Mouse (Mus musculus) heart, embryonic 15.5 days (tissue): ENCODE measurements around the gene Tab1. TPM values are rescaled to one million over a fixed set of nuclear protein-coding genes. Genes with fewer than 3 reads are reported as not detected.
A peak's percentile ranks its signal among the peaks of the same experiment; 100 is the strongest.
"Not testable (repeated sequence)": the region's sequence is repeated elsewhere in the genome, so short reads cannot be mapped to it uniquely, and the experiment has no call there.

Experiments used
- ATAC-seq: fragments of 200-750 bp; cut with Nextera tagmentation; replicated peaks from 2 replicates; pipeline ENCODE4 v1.8.0; 2017; ENCODE audit warnings: low read depth, moderate TSS enrichment; ENCODE audit not compliant: insufficient number of reproducible peaks, insufficient read depth, low FRiP score
- H3K27ac ChIP-seq: fragments of 300-500 bp; sonication (generic); 2 replicates; pipeline ENCODE4 v1.5.1; 2015; ENCODE audit warnings: mild to moderate bottlenecking, inconsistent platforms
- H3K27me3 ChIP-seq: fragments of 300-500 bp; sonication (generic); 2 replicates; pipeline ENCODE4 v1.6.1; 2015; ENCODE audit warnings: inconsistent platforms
- H3K36me3 ChIP-seq: fragments of 300-500 bp; sonication (generic); 2 replicates; pipeline ENCODE4 v1.6.1; 2015; ENCODE audit warnings: mild to moderate bottlenecking, inconsistent platforms
- H3K4me1 ChIP-seq: fragments of 300-500 bp; sonication (generic); replicated peaks from 2 replicates; pipeline ENCODE4 v1.6.1; 2015; ENCODE audit warnings: inconsistent platforms
- H3K4me2 ChIP-seq: fragments of 300-500 bp; sonication (generic); 2 replicates; pipeline ENCODE4 v1.6.1; 2015; ENCODE audit warnings: inconsistent platforms, mild to moderate bottlenecking, moderate library complexity
- H3K4me3 ChIP-seq: fragments of 300-500 bp; sonication (generic); 2 replicates; pipeline ENCODE4 v1.5.1; 2015; ENCODE audit warnings: mild to moderate bottlenecking, inconsistent platforms
- H3K9ac ChIP-seq: fragments of 300-500 bp; sonication (generic); 2 replicates; pipeline ENCODE4 v1.6.1; 2015; ENCODE audit warnings: mild to moderate bottlenecking, inconsistent platforms
- H3K9me3 ChIP-seq: fragments of 300-500 bp; sonication (generic); replicated peaks from 2 replicates; pipeline ENCODE4 v1.6.1; 2016; ENCODE audit warnings: inconsistent platforms
- WGBS: fragments of 180-500 bp; shearing (Covaris S2); methylation state at CpG from one replicate; pipeline ENCODE4 v1.1.7; 2015; ENCODE audit warnings: mixed read lengths; 5-methylcytosine and 5-hydroxymethylcytosine counted together
- polyA plus RNA-seq: library from polyadenylated mRNA; unstranded; fragments of >200 nt; fragmentation: Nextera tagmentation; extraction: Ambion mirVana; gene quantifications from 2 replicates; pipeline ENCODE4 v1.2.1, GENCODE M21; 2015

The Tab1 gene
- polyA plus RNA-seq, 1 experiment from 2014 or later = 25.0 TPM

GRCm38 (mm10) chr15:80107143-80107542 lies 25.8 kb upstream of the Tab1 start:
- Histone ChIP-seq H3K27ac (no peak overlapping the region), H3K9me3 (no peaks in the 10 kb centered on the region), H3K4me3 (no peak overlapping the region), H3K9ac (no peak overlapping the region), H3K36me3 (no peaks in the 10 kb centered on the region), H3K27me3 (no peaks in the 10 kb centered on the region), H3K4me2 (no peak overlapping the region), H3K4me1 (peaks cover 5% of the 10 kb centered on the region)
- 90% methylated on average over 8 of the region's 8 CpGs for WGBS
- no peak for ATAC-seq

GRCm38 (mm10) chr15:80107575-80107974 lies 25.4 kb upstream of the Tab1 start:
- Histone ChIP-seq H3K4me1 (peaks cover 5% of the 10 kb centered on the region), H3K27ac (no peak overlapping the region), H3K9me3 (no peaks in the 10 kb centered on the region), H3K4me3 (no peak overlapping the region), H3K4me2 (no peak overlapping the region), H3K36me3 (no peaks in the 10 kb centered on the region), H3K9ac (no peak overlapping the region), H3K27me3 (no peaks in the 10 kb centered on the region)
- ATAC-seq = no peak
- 88% methylated on average over 3 of the region's 3 CpGs for WGBS

- no peak for ATAC-seq
- H3K4me3 ChIP-seq = no peak overlapping the region
- H3K4me1 ChIP-seq = no peaks in the 10 kb centered on the region
- H3K4me2 ChIP-seq = no peak overlapping the region
- H3K9me3 ChIP-seq = no peaks in the 10 kb centered on the region
- H3K27me3 ChIP-seq = no peaks in the 10 kb centered on the region
- H3K9ac ChIP-seq = no peak overlapping the region
- H3K36me3 ChIP-seq = no peaks in the 10 kb centered on the region
- no peak overlapping the region for H3K27ac ChIP-seq
- 80% methylated on average over 12 of the region's 12 CpGs for WGBS
Measured at GRCm38 (mm10) chr15:80111436-80111835, 21.5 kb upstream of the Tab1 start.

GRCm38 (mm10) chr15:80112499-80112898 lies 20.4 kb upstream of the Tab1 start:
- Histone ChIP-seq H3K27ac (no peak overlapping the region), H3K9me3 (no peaks in the 10 kb centered on the region), H3K36me3 (no peaks in the 10 kb centered on the region), H3K4me2 (no peak overlapping the region), H3K4me3 (no peak overlapping the region), H3K4me1 (no peaks in the 10 kb centered on the region), H3K9ac (no peak overlapping the region), H3K27me3 (no peaks in the 10 kb centered on the region)
- 48% methylated on average over 2 of the region's 2 CpGs for WGBS
- no peak for ATAC-seq

GRCm38 (mm10) chr15:80114414-80114813 lies 18.5 kb upstream of the Tab1 start:
- 91% methylated on average over 7 of the region's 7 CpGs for WGBS
- H3K27ac ChIP-seq = no peak overlapping the region
- no peak for ATAC-seq

GRCm38 (mm10) chr15:80115256-80115655 lies 17.7 kb upstream of the Tab1 start:
- H3K4me3 ChIP-seq = no peak overlapping the region
- 55% methylated on average over 5 of the region's 5 CpGs for WGBS
- no peaks in the 10 kb centered on the region for H3K36me3 ChIP-seq
- H3K4me2 ChIP-seq = 0 out of 2 replicates have a peak overlapping the region, but pooled peaks have one; percentile 3
- H3K27me3 ChIP-seq = no peaks in the 10 kb centered on the region
- no peaks in the 10 kb centered on the region for H3K4me1 ChIP-seq
- no peak for ATAC-seq
- H3K9me3 ChIP-seq = no peaks in the 10 kb centered on the region
- H3K9ac ChIP-seq = no peak overlapping the region
- H3K27ac ChIP-seq = no peak overlapping the region

More at GRCm38 (mm10) chr15:80114414-80114813, 18.5 kb upstream of the Tab1 start:
- H3K27me3 ChIP-seq = no peaks in the 10 kb centered on the region
- H3K9ac ChIP-seq = no peak overlapping the region
- H3K4me1 ChIP-seq = no peaks in the 10 kb centered on the region
- H3K36me3 ChIP-seq = no peaks in the 10 kb centered on the region
- H3K9me3 ChIP-seq = no peaks in the 10 kb centered on the region
- H3K4me2 ChIP-seq = no peak overlapping the region
- no peak overlapping the region for H3K4me3 ChIP-seq

- WGBS = 59% methylated on average over 13 of the region's 13 CpGs
- no peak overlapping the region for H3K9ac ChIP-seq
- H3K27ac ChIP-seq = no peak overlapping the region
- no peaks in the 10 kb centered on the region for H3K27me3 ChIP-seq
- H3K4me2 ChIP-seq = 0 out of 2 replicates have a peak overlapping the region, but pooled peaks have one; percentile 3
- H3K4me3 ChIP-seq = no peak overlapping the region
- 0 out of 2 replicates have a peak, but pooled peaks have one; percentile 16 for ATAC-seq
- no peaks in the 10 kb centered on the region for H3K36me3 ChIP-seq
- H3K4me1 ChIP-seq = no peaks in the 10 kb centered on the region
- no peaks in the 10 kb centered on the region for H3K9me3 ChIP-seq
Measured at GRCm38 (mm10) chr15:80115866-80116794, 16.8 kb upstream of the Tab1 start.

GRCm38 (mm10) chr15:80117154-80117553 lies 15.8 kb upstream of the Tab1 start:
- WGBS = 53% methylated on average over 8 of the region's 8 CpGs
- no peak overlapping the region for H3K4me2 ChIP-seq
- ATAC-seq = peak; percentile 23; the same call in 1 of the 2 replicates
- no peak overlapping the region for H3K9ac ChIP-seq
- no peaks in the 10 kb centered on the region for H3K36me3 ChIP-seq
- H3K9me3 ChIP-seq = no peaks in the 10 kb centered on the region
- no peaks in the 10 kb centered on the region for H3K4me1 ChIP-seq
- H3K27me3 ChIP-seq = no peaks in the 10 kb centered on the region
- H3K4me3 ChIP-seq = no peak overlapping the region
- no peak overlapping the region for H3K27ac ChIP-seq

- no peaks in the 10 kb centered on the region for H3K36me3 ChIP-seq
- H3K4me1 ChIP-seq = no peaks in the 10 kb centered on the region
- 89% methylated on average over 6 of the region's 6 CpGs for WGBS
- no peaks in the 10 kb centered on the region for H3K27me3 ChIP-seq
- ATAC-seq = no peak
- H3K4me3 ChIP-seq = no peak overlapping the region
- H3K9ac ChIP-seq = no peak overlapping the region
- no peak overlapping the region for H3K27ac ChIP-seq
- H3K9me3 ChIP-seq = no peaks in the 10 kb centered on the region
- H3K4me2 ChIP-seq = no peak overlapping the region
Measured at GRCm38 (mm10) chr15:80119076-80119475, 13.9 kb upstream of the Tab1 start.

- ATAC-seq = no peak
- WGBS = 87% methylated on average over 9 of the region's 9 CpGs
Measured at GRCm38 (mm10) chr15:80121721-80122325, 11.1 kb upstream of the Tab1 start.

GRCm38 (mm10) chr15:80122431-80122830 lies 10.5 kb upstream of the Tab1 start:
- not testable (repeated sequence) for H3K27ac ChIP-seq, H3K4me2 ChIP-seq, H3K27me3 ChIP-seq, H3K4me1 ChIP-seq, H3K36me3 ChIP-seq, H3K4me3 ChIP-seq, H3K9me3 ChIP-seq, ATAC-seq, H3K9ac ChIP-seq
- WGBS = 93% methylated on average over 6 of the region's 6 CpGs

More at GRCm38 (mm10) chr15:80121721-80122325, 11.1 kb upstream of the Tab1 start:
- H3K27ac ChIP-seq = no peak overlapping the region
- H3K4me1 ChIP-seq = no peaks in the 10 kb centered on the region
- no peak overlapping the region for H3K4me3 ChIP-seq
- H3K36me3 ChIP-seq = no peaks in the 10 kb centered on the region
- H3K9ac ChIP-seq = no peak overlapping the region
- no peak overlapping the region for H3K4me2 ChIP-seq
- H3K9me3 ChIP-seq = no peaks in the 10 kb centered on the region
- no peaks in the 10 kb centered on the region for H3K27me3 ChIP-seq
